Mouse (Mus musculus) cortical plate, adult 2 months (tissue): ENCODE results near the gene Gm28710.

Experiments used
- CTCF ChIP-seq: fragments of 200-500 bp; IDR thresholded peaks from 2 replicates; pipeline ENCODE4 v1.5.1; 2011; ENCODE audit warnings: mild to moderate bottlenecking, control low read depth, low read length; ENCODE audit not compliant: insufficient read depth; ENCODE audit errors: extremely low read depth
- POLR2A ChIP-seq: fragments of 200-500 bp; IDR thresholded peaks from 2 replicates; pipeline ENCODE4 v1.6.1; 2011; ENCODE audit warnings: mild to moderate bottlenecking, low read length, control low read depth; ENCODE audit not compliant: insufficient read depth; ENCODE audit errors: extremely low read depth

DNA sequence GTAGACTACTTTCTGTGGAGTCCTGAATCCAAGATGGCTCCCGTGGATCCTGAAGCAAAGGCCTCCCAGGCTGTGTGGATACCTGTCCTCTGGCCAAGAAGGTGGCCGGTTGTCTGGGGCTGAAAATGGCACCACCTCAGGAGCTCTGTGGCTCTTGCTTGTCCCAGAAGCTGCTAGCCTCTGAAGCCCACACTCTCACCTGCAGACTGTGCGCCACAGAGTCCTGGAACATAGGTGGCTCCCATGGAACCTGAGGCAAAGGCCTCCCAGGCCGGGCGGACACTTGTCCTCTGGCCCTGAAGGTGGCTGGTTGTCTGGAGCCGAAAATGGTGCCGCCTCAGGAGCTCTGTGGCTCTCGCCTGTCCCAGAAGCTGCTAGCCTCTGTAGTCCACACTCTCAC lies 128.2 kb downstream of the Gm28710 start:
- TF ChIP-seq POLR2A (no peak), CTCF (no peak)
